Mouse (Mus musculus): ENCODE results near the gene Nup93. TPM values are rescaled to one million over a fixed set of nuclear protein-coding genes. Genes with fewer than 3 reads are reported as not detected.

The Nup93 gene
- polyA plus RNA-seq, 1 experiment, result 26.5 TPM

DNA sequence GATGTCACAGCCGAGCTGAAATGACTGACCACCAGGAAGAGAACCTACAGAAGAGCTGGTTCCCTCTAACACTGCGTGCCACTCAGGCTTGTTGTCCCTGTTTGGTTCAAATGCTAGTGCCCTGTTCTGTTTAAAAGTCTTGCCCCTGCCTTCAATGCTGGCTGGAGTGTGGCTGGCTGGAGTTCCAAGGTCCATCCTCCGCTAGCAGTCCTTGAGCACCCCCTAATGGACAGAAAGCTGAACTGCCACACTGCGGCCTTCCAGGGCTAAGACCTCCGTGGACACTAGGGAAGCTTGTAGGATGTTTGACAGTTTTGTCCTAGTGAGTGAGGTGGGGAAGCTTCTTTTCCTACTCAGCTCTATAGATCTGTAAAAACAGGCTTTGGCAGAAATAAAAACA, 8.6 kb upstream of the Nup93 start:
- Histone ChIP-seq H3K4me1 (ENCODE audit: control insufficient read depth, insufficient read depth, low read length) (peaks cover 4% of the 10 kb centered on the region), H3K27ac (ENCODE audit: insufficient read depth, low read length) (no peak overlapping the region), H3K4me3 (ENCODE audit: insufficient read depth, low read length) (no peak overlapping the region)
- TF ChIP-seq POLR2A (IDR thresholded peaks at IDR 0.05; ENCODE audit: extremely low read depth, insufficient read depth, low read length) (no peak), CTCF (IDR thresholded peaks at IDR 0.05; ENCODE audit: extremely low read depth, insufficient read depth, low read length) (peak; percentile 80)

DNA sequence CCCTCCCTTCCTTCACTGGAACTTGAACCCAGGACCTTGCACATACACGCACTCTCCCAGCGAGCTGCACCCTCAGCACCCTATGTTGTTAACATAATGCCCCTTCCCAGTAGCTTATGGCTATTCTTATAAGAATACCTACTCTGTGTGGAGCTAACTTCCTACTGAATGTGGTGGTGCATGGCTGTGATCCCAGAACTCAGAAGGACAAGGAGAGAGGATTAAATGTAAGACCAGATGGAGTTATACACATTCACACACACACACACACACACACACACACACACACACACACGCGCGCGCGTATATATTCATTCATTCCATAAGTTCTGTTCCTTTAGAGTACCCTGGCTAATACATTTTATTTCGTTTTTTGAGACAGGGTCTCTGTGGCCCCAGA, 8.1 kb upstream of the Nup93 start:
- no peak overlapping the region for H3K27ac ChIP-seq (ENCODE audit: insufficient read depth, low read length)
- no peak for TF ChIP-seq CTCF (IDR thresholded peaks at IDR 0.05; ENCODE audit: extremely low read depth, insufficient read depth, low read length)
- H3K4me3 ChIP-seq (ENCODE audit: insufficient read depth, low read length), result no peak overlapping the region
- peaks cover 4% of the 10 kb centered on the region for H3K4me1 ChIP-seq (ENCODE audit: control insufficient read depth, insufficient read depth, low read length)

DNA sequence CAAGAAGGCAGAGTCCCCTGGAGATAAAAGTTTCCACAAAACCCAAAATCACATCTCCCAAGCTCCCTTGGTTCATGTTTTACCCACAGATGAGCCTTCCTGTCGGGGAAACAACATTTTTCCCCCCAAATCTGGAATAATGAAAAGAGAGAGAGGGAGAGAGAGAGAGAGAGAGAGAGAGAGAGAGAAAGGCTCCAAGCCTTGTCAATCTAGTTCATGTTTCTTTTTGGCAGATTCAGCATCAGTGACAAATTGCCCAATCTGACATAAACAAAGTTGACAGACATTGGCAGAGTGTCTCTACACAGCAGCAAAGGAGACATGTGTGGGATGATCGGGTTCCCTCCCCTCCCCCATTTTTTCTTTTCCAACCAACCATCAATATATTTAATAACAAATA, 6.9 kb upstream of the Nup93 start:
- TF ChIP-seq CTCF (IDR thresholded peaks at IDR 0.05; ENCODE audit: extremely low read depth, insufficient read depth, low read length), result no peak
- Histone ChIP-seq H3K27ac (ENCODE audit: insufficient read depth, low read length) (no peak overlapping the region), H3K4me3 (ENCODE audit: insufficient read depth, low read length) (no peak overlapping the region), H3K4me1 (ENCODE audit: control insufficient read depth, insufficient read depth, low read length) (peaks cover 4% of the 10 kb centered on the region)

DNA sequence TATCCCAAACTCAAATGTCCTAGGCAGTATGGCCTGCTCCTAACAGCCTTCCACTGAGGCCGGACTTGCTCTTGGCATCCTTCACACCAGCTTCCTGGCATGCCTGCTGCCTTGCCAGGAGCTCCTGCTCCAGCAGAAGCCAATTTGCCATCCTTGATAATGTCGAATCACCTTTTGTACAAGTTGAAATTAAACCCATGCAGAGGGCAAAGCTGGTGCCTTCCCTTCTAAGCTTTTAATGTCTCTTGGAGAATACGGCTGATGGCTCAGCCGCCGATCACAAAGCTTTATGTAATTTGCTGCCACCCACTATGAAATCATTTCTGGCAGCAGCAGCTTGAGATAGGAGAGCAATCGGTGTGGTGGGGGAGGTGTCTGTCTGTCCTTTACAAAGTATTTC, 4.7 kb upstream of the Nup93 start:
- no peak for TF ChIP-seq CTCF (IDR thresholded peaks at IDR 0.05; ENCODE audit: extremely low read depth, insufficient read depth, low read length)
- peak; percentile 43; the same call in 1 of the 2 replicates for TF ChIP-seq POLR2A (IDR thresholded peaks at IDR 0.05; ENCODE audit: extremely low read depth, insufficient read depth, low read length)
- Histone ChIP-seq H3K27ac (ENCODE audit: insufficient read depth, low read length) (peak overlapping the region; percentile 74), H3K4me1 (ENCODE audit: control insufficient read depth, insufficient read depth, low read length) (peaks cover 4% of the 10 kb centered on the region), H3K4me3 (ENCODE audit: insufficient read depth, low read length) (no peak overlapping the region)

DNA sequence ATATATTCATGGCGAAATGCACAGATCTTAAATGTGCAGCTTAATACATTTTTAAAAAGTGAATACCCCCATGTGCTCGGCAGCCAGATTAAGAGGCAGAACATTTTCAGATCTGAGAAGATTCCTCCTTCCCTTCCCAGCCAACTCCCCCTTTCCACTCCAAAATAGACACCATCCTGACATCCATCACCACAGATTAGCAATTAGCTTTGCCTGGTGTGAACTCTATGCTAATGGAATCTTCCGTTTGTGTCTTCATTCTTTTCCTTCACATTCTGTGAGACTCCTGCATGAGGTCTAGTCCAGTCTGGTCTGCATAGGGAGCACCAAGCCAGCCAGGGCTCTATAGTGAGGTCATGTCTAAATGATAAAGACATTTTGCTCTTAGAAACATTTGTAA, 4.1 kb upstream of the Nup93 start:
- H3K27ac ChIP-seq (ENCODE audit: insufficient read depth, low read length), result no peak overlapping the region

DNA sequence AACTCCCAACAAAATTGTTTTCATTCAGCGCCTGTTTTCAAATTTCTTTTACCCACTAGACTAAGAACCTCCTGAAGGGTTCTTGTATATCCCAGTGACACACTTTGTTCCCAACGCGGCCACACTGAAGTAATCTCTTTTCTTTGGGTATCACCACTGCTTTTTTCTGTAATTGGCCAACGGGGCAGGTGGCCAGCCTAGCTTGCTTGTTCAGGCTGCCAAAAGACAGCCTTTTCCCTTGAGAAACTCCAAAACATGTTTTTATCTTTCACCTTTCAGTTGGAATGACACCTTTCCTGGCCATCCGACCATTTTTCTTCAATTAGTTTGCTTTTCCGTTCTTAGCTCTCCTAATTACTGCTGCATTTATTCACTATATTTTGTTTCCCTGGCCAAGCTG, 545 bp upstream of the Nup93 start:
- peak overlapping the region; percentile 48; the same call in 1 of the 2 replicates for H3K27ac ChIP-seq (ENCODE audit: insufficient read depth, low read length)

More for the DNA sequence above, 4.1 kb upstream of the Nup93 start:
- Histone ChIP-seq H3K4me1 (ENCODE audit: control insufficient read depth, insufficient read depth, low read length) (peaks cover 4% of the 10 kb centered on the region), H3K4me3 (ENCODE audit: insufficient read depth, low read length) (no peak overlapping the region)
- TF ChIP-seq POLR2A (IDR thresholded peaks at IDR 0.05; ENCODE audit: extremely low read depth, insufficient read depth, low read length) (no peak), CTCF (IDR thresholded peaks at IDR 0.05; ENCODE audit: extremely low read depth, insufficient read depth, low read length) (no peak)

DNA sequence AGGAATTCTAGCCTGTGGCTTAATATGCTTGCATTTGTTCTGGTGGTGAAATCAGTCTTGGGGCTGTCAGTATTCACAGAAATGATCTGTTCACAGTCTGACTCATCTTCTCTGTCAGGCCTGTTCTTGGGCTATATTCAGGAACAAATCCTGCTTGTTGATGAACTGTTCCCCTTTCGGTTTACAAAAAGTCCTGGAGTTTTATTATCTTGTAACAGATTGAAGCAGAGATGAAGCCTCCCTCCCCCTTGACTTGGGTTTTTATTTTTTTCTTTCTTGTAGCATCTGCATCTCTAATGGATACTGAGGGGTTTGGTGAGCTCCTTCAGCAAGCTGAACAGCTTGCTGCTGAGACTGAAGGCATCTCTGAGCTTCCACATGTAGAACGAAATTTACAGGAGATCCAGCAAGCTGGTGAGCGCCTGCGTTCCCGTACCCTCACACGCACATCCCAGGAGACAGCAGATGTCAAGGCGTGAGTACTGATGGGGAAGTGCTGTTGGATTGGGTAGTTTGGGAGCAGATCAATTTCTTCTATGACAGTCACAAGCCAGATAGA, 13.1 kb downstream of the Nup93 start:
- Histone ChIP-seq H3K4me3 (ENCODE audit: insufficient read depth, low read length) (no peak overlapping the region), H3K4me1 (ENCODE audit: control insufficient read depth, insufficient read depth, low read length) (peaks cover 6% of the 10 kb centered on the region), H3K27ac (ENCODE audit: insufficient read depth, low read length) (peak overlapping the region; percentile 98)
- no peak for TF ChIP-seq POLR2A (IDR thresholded peaks at IDR 0.05; ENCODE audit: extremely low read depth, insufficient read depth, low read length)
- TF ChIP-seq CTCF (IDR thresholded peaks at IDR 0.05; ENCODE audit: extremely low read depth, insufficient read depth, low read length), result no peak

More for the DNA sequence above, 545 bp upstream of the Nup93 start:
- no peak for TF ChIP-seq CTCF (IDR thresholded peaks at IDR 0.05; ENCODE audit: extremely low read depth, insufficient read depth, low read length)
- no peak for TF ChIP-seq POLR2A (IDR thresholded peaks at IDR 0.05; ENCODE audit: extremely low read depth, insufficient read depth, low read length)
- peaks cover 9% of the 10 kb centered on the region for H3K4me1 ChIP-seq (ENCODE audit: control insufficient read depth, insufficient read depth, low read length)
- H3K4me3 ChIP-seq (ENCODE audit: insufficient read depth, low read length), result peak overlapping the region; percentile 71

DNA sequence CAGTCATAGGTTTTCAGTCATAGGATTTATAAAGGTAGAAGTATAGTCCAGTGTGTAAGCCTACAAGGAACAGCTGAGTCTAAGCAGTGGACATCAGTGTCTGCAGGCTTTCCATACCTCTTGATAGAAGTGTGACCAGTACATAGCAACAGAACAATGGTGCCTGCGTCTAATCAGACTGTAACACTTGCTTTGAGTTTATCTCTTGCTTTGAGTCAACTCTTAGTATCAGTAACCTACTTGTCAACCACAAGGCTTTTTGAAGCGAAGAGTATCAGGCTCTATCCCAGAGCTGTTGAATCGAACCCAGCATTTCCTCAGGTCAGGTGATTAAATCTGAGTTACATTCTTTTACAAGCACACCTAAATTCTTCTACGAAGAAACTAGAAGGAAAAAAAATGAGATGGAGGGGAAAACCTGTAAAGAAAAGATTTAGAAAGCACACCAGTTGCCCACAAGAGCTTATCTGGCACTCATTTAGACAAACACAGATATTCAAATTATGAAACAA, 25.9 kb downstream of the Nup93 start:
- no peaks in the 10 kb centered on the region for H3K4me1 ChIP-seq (ENCODE audit: control insufficient read depth, insufficient read depth, low read length)
- no peak for TF ChIP-seq POLR2A (IDR thresholded peaks at IDR 0.05; ENCODE audit: extremely low read depth, insufficient read depth, low read length)
- no peak for TF ChIP-seq CTCF (IDR thresholded peaks at IDR 0.05; ENCODE audit: extremely low read depth, insufficient read depth, low read length)
- H3K4me3 ChIP-seq (ENCODE audit: insufficient read depth, low read length), result no peak overlapping the region
- no peak overlapping the region for H3K27ac ChIP-seq (ENCODE audit: insufficient read depth, low read length)

DNA sequence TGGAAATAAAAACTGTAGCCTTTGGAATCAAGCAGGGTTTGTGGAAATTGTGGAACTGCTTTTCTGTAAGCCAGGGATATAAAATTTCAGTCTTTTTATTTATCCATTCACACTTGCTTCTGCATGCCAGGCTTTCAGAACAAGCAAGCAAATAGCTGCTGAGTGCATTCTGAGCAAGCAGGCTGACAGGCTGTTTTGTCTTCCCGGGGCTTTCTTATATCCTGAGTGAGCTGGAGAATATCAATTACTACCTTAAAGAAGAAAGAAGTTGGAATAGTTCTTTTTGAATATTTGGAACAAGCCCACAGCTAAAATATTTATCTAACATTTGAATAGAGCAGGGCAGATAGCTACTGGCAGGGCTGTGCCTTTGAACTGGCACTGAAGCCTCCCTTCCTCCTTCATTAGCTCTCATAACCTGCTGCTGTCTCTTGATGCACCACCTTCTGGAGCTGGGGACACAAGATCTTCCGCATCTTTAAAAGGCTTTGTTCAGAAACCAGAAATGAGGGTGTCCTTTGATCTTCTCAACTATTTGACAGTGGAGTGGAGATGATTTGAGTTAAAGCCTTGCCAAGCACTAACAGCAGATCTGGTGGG, 35.6 kb downstream of the Nup93 start:
- H3K4me3 ChIP-seq (ENCODE audit: insufficient read depth, low read length), result no peak overlapping the region
- peaks cover 2% of the 10 kb centered on the region; the same call in 1 of the 2 replicates for H3K4me1 ChIP-seq (ENCODE audit: control insufficient read depth, insufficient read depth, low read length)
- H3K27ac ChIP-seq (ENCODE audit: insufficient read depth, low read length), result no peak overlapping the region
- TF ChIP-seq CTCF (IDR thresholded peaks at IDR 0.05; ENCODE audit: extremely low read depth, insufficient read depth, low read length), result no peak
- TF ChIP-seq POLR2A (IDR thresholded peaks at IDR 0.05; ENCODE audit: extremely low read depth, insufficient read depth, low read length), result no peak

DNA sequence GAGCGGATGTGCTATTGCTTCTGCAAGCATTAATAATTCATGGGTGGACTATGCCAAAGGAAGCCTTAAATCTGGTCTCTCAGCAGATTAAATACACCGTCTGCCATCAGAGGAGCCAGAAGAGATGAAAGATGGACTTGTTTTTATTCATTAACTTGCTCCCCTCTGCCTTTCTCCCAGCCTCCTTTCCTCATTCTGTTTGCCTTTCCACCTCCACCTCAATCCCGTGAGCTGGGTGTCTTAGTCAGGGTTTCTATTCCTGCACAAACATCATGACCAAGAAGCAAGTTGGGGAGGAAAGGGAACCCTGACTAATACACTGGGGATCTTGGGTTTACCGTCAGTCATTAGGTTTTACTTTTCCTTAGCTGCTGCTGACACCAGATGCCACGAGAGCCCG, 44.5 kb downstream of the Nup93 start:
- Histone ChIP-seq H3K27ac (ENCODE audit: insufficient read depth, low read length) (no peak overlapping the region), H3K4me1 (ENCODE audit: control insufficient read depth, insufficient read depth, low read length) (peaks cover 5% of the 10 kb centered on the region), H3K4me3 (ENCODE audit: insufficient read depth, low read length) (no peak overlapping the region)
- TF ChIP-seq POLR2A (IDR thresholded peaks at IDR 0.05; ENCODE audit: extremely low read depth, insufficient read depth, low read length) (no peak), CTCF (IDR thresholded peaks at IDR 0.05; ENCODE audit: extremely low read depth, insufficient read depth, low read length) (no peak)

Data from cortical plate, adult 2 months (tissue).